Mouse (Mus musculus): Measurements from ENCODE around the gene Itgb1bp2.

- no peak for TF ChIP-seq MAFK (IDR thresholded peaks at IDR 0.05; ENCODE audit: insufficient read depth, low read depth, low read length)
- no peak for TF ChIP-seq ZC3H11A (IDR thresholded peaks at IDR 0.05; ENCODE audit: borderline replicate concordance, low read depth, low read length)
- TF ChIP-seq ZNF384 (IDR thresholded peaks at IDR 0.05; ENCODE audit: low read depth, low read length), result no peak
- TF ChIP-seq HCFC1 (IDR thresholded peaks at IDR 0.05; ENCODE audit: borderline replicate concordance, insufficient read depth, low read length), result no peak
- TF ChIP-seq CHD2 (IDR thresholded peaks at IDR 0.05; ENCODE audit: low read depth, low read length), result no peak
Measured at GRCm38 (mm10) chrX:101427774-101428173, 21.1 kb upstream of the Itgb1bp2 start.

All from ES-E14 (cell line).